Mouse (Mus musculus) retina, postnatal 7 days (tissue): Measurements from ENCODE around the gene Gm20917.
"Not testable (repeated sequence)": the region's sequence is repeated elsewhere in the genome, so short reads cannot be mapped to it uniquely, and the experiment has no call there.

ENCODE experiments used
- DNase-seq: peaks from one replicate; pipeline ENCODE4 v3.0.0-alpha.2; 2012; ENCODE audit warnings: low read depth, low spot score

The Gm20917 gene

DNA sequence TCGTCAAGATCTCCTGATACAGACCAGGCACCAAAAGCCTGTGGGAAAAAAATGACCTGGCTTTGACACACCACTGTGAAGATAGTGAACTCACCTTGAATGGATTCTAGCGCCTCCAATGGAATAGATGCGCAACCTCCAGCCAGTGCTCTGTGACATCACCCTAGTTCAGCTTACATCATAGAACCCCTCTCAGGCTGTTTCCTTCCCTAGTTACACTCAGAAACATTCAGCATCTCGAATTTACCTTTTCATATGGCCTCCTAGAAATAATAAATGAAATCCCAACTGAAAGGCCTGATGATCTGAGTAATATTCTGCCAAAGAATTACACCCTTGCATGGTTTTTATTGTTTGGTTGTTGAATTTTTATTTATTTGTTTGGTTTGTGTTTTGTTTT, at the start of gene Gm20917:
Gene Gm20917, minus strand, starts transcription at position 101 of the 400 bp plus-strand sequence.
- not testable (repeated sequence) for DNase-seq
